ENCODE assay signal across 9 mouse cellular contexts in the genomic region with DNA sequence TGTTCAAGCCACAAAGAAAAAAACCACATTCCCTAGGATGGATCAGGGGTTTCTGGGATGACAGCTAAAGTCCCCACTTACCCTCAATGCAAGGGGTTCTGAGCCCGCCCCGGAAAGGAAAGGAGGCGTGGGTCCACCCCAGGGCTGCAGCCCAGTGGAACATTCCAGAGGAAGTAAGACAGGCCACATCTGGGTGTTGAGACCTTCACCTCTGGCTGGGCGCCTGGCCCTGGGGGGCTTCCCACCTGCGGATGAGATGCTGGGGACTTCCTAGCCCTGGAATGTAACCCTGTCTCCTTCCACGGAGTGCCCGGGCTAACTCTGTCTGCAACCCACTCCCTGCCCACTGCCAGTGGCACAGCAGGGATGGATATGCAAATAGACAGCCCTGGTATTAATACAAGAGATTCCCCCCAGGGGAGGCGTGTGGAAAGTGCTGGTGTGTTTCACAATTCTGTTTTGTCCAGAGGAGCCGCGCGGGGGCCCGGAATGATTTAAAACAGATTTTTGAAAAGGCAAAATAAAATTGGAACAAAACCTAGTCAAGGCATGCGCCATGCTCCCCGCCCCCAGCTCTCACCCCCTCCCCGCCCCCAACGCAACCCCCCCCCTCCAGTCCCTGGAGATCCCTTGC. TPM values are rescaled to one million over a fixed set of nuclear protein-coding genes. Genes with fewer than 3 reads are reported as not detected.
DNase-seq lines count a peak whose midpoint lies in the region; ATAC-seq lines count a peak whose summit lies in the region.
"Had no signal": no experiment of that assay in that cellular context is flagged by ENCODE, and none has a peak within 500 bp of the region (broad histone marks: within the 10 kb centered on the region; RNA-seq: fewer than 3 reads in every experiment).

No protein-coding gene starts in this region.

- WGBS in heart, embryonic 13.5 days: 14% methylated on average over 16 of the region's 16 CpGs
- 14% methylated on average over 15 of the region's 16 CpGs for WGBS in liver, embryonic 11.5 days

- peak overlapping the region; percentile 94 for H3K4me2 ChIP-seq in heart, embryonic 13.5 days
- H3K4me2 ChIP-seq in liver, embryonic 11.5 days: peak overlapping the region; percentile 86

- peak overlapping the region; percentile 80; the same call in 1 of the 2 replicates for H3K9ac ChIP-seq in heart, embryonic 13.5 days
- H3K9ac ChIP-seq in liver, embryonic 11.5 days (ENCODE audit: low read depth, low read length): peak overlapping the region; percentile 47

- H3K27me3 ChIP-seq in heart, embryonic 13.5 days (replicated peaks): peaks cover 16% of the 10 kb centered on the region
- peaks cover 3% of the 10 kb centered on the region; the same call in 1 of the 2 replicates for H3K27me3 ChIP-seq in liver, embryonic 11.5 days (replicated peaks; ENCODE audit: control insufficient read depth, insufficient read depth, low read length)

- no peak overlapping the region for H3K27ac ChIP-seq in heart, embryonic 13.5 days (replicated peaks)
- H3K27ac ChIP-seq in liver, embryonic 11.5 days (ENCODE audit: low read depth, low read length): peak overlapping the region; percentile 71

- peaks cover 37% of the 10 kb centered on the region for H3K4me1 ChIP-seq in heart, embryonic 13.5 days
- peaks cover 32% of the 10 kb centered on the region for H3K4me1 ChIP-seq in liver, embryonic 11.5 days (replicated peaks; ENCODE audit: control insufficient read depth, insufficient read depth, low read length)

- H3K9me3 ChIP-seq in heart, embryonic 13.5 days: no peaks in the 10 kb centered on the region
- no peaks in the 10 kb centered on the region; the same call in 1 of the 2 replicates for H3K9me3 ChIP-seq in liver, embryonic 11.5 days (ENCODE audit: control insufficient read depth, low read length)

- no peaks in the 10 kb centered on the region for H3K36me3 ChIP-seq in heart, embryonic 13.5 days
- peaks cover 3% of the 10 kb centered on the region; the same call in 1 of the 2 replicates for H3K36me3 ChIP-seq in liver, embryonic 11.5 days (ENCODE audit: control insufficient read depth, insufficient read depth, low read length)

- DNase-seq in embryo, embryonic 11 days: peak; percentile 41
- no peak for DNase-seq in embryo, embryonic 10.5 days (ENCODE audit: low spot score)
- DNase-seq in 3T3-L1 (ENCODE audit: low read depth, low spot score): peak; percentile 47
- no peak for DNase-seq in liver, embryonic 11.5 days (ENCODE audit: low spot score)
- DNase-seq in layer of hippocampus, adult 11-12 months (ENCODE audit: low spot score): no peak
- no peak for DNase-seq in cerebellum, adult 9-11 months
- DNase-seq: B cell, adult 2 months had no signal

- H3K4me3 ChIP-seq in heart, embryonic 13.5 days: peak overlapping the region; percentile 63
- peak overlapping the region; percentile 51 for H3K4me3 ChIP-seq in liver, embryonic 11.5 days (ENCODE audit: low read depth, low read length)

- no peak for ATAC-seq in heart, embryonic 13.5 days (ENCODE audit: extremely low read depth, insufficient number of reproducible peaks, low FRiP score, low TSS enrichment)
- no peak for ATAC-seq in liver, embryonic 11.5 days (replicated peaks; ENCODE audit: low FRiP score)
- ATAC-seq in erythroid progenitor cell, adult 5-6 weeks (replicated peaks; ENCODE audit: low FRiP score, poor library complexity, severe bottlenecking): no peak

RNA-seq across cellular contexts. Expression of a gene that starts 31.7 kb away (rescaled TPM):
- polyA plus RNA-seq in heart, embryonic 13.5 days (2015; fragmentation: Nextera tagmentation; extraction: Ambion mirVana): 7.3 and 7.8 TPM in 2 replicates
- polyA plus RNA-seq in liver, embryonic 11.5 days (2014; fragmentation: Nextera tagmentation; extraction: Ambion mirVana): 6.0 and 6.1 TPM in 2 replicates
- not detected in 2 replicates for total RNA-seq in erythroid progenitor cell, adult 5-6 weeks (2015; ENCODE audit: low replicate concordance)
- 0.13 TPM in 1 of 2 replicates, not detected in the other for total RNA-seq in erythroid progenitor cell, adult 5-6 weeks (2017; ENCODE audit: low replicate concordance)

RNA-seq across cellular contexts. Expression of a gene that starts 38.7 kb away (rescaled TPM):
- 0.67 and 1.2 TPM in 2 replicates for polyA plus RNA-seq in heart, embryonic 13.5 days (2015; fragmentation: Nextera tagmentation; extraction: Ambion mirVana)
- polyA plus RNA-seq in liver, embryonic 11.5 days (2014; fragmentation: Nextera tagmentation; extraction: Ambion mirVana): 3.1 and 3.6 TPM in 2 replicates
- total RNA-seq in erythroid progenitor cell, adult 5-6 weeks (2015; ENCODE audit: low replicate concordance): not detected in 2 replicates
- total RNA-seq in erythroid progenitor cell, adult 5-6 weeks (2017; ENCODE audit: low replicate concordance): 0.45 TPM in 1 of 2 replicates, not detected in the other

Comparison
In these comparisons a context has a peak if more than half of its experiments do, and no peak if none do; other contexts are left out.
1. DNase-seq: peak in embryo, embryonic 11 days (single experiment) and 3T3-L1 (single experiment); none in embryo, embryonic 10.5 days (single experiment), liver, embryonic 11.5 days (single experiment), layer of hippocampus, adult 11-12 months (single experiment) and cerebellum, adult 9-11 months (single experiment).